Mouse (Mus musculus): Measurements from ENCODE around the gene Caly. TPM values are rescaled to one million over a fixed set of nuclear protein-coding genes. Genes with fewer than 3 reads are reported as not detected.
A peak's percentile ranks its signal among the peaks of the same experiment; 100 is the strongest.

The Caly gene
- 0.25 and 0.66 TPM in 2 replicates for polyA plus RNA-seq (2015; fragmentation: Nextera tagmentation; extraction: Ambion mirVana)

- 7% methylated on average over 18 of the region's 18 CpGs for WGBS
- no peak within 1 kb of the TSS for H3K4me3 ChIP-seq
- no peaks in the 10 kb centered on the region for H3K9me3 ChIP-seq
- H3K4me2 ChIP-seq, result no peak within 1 kb of the TSS
- H3K9ac ChIP-seq, result no peak within 1 kb of the TSS
- peaks cover 71% of the 10 kb centered on the region for H3K27me3 ChIP-seq (replicated peaks)
- H3K36me3 ChIP-seq, result no peaks in the 10 kb centered on the region
- H3K4me1 ChIP-seq, result peaks cover 5% of the 10 kb centered on the region; the same call in 1 of the 2 replicates
- H3K27ac ChIP-seq (replicated peaks), result no peak within 1 kb of the TSS
- ATAC-seq (ENCODE audit: extremely low read depth, insufficient number of reproducible peaks, low FRiP score, low TSS enrichment), result no peak
These were observed at the start of gene Caly for GRCm38 (mm10) chr7:140082242-140082678. Gene Caly, minus strand, starts transcription at chr7:140082548.

- no peak overlapping the region for H3K9ac ChIP-seq
- H3K9me3 ChIP-seq, result no peaks in the 10 kb centered on the region
- no peaks in the 10 kb centered on the region for H3K27me3 ChIP-seq (replicated peaks)
- no peak for ATAC-seq (ENCODE audit: extremely low read depth, insufficient number of reproducible peaks, low FRiP score, low TSS enrichment)
- no peak overlapping the region for H3K4me2 ChIP-seq
- H3K36me3 ChIP-seq, result peaks cover 23% of the 10 kb centered on the region
- no peak overlapping the region for H3K4me3 ChIP-seq
- H3K4me1 ChIP-seq, result peaks cover 12% of the 10 kb centered on the region; the same call in 1 of the 2 replicates
- no peak overlapping the region for H3K27ac ChIP-seq (replicated peaks)
- WGBS, result 84% methylated on average over 2 of the region's 2 CpGs
These were observed 45.6 kb upstream of the Caly start for GRCm38 (mm10) chr7:140127911-140128310.

- Histone ChIP-seq H3K4me1 (peaks cover 12% of the 10 kb centered on the region; the same call in 1 of the 2 replicates), H3K9ac (no peak overlapping the region), H3K4me2 (peak overlapping the region; percentile 1; the same call in 1 of the 2 replicates), H3K27ac (replicated peaks) (no peak overlapping the region), H3K36me3 (peaks cover 23% of the 10 kb centered on the region), H3K4me3 (no peak overlapping the region), H3K27me3 (replicated peaks) (no peaks in the 10 kb centered on the region), H3K9me3 (no peaks in the 10 kb centered on the region)
- 73% methylated on average over 3 of the region's 3 CpGs for WGBS
- ATAC-seq (ENCODE audit: extremely low read depth, insufficient number of reproducible peaks, low FRiP score, low TSS enrichment), result no peak
These were observed 44.6 kb upstream of the Caly start for GRCm38 (mm10) chr7:140126934-140127333.

GRCm38 (mm10) chr7:140126022-140126350 is 43.6 kb upstream of the Caly start:
- Histone ChIP-seq H3K27me3 (replicated peaks) (no peaks in the 10 kb centered on the region), H3K9me3 (no peaks in the 10 kb centered on the region), H3K9ac (peak overlapping the region; percentile 87), H3K27ac (replicated peaks) (no peak overlapping the region), H3K4me2 (peak overlapping the region; percentile 72), H3K4me1 (peaks cover 12% of the 10 kb centered on the region; the same call in 1 of the 2 replicates), H3K36me3 (peaks cover 20% of the 10 kb centered on the region), H3K4me3 (peak overlapping the region; percentile 67)
- 10% methylated on average over 5 of the region's 5 CpGs for WGBS
- ATAC-seq (ENCODE audit: extremely low read depth, insufficient number of reproducible peaks, low FRiP score, low TSS enrichment), result no peak

GRCm38 (mm10) chr7:140125278-140126021 is 43.1 kb upstream of the Caly start:
- Histone ChIP-seq H3K27me3 (replicated peaks) (no peaks in the 10 kb centered on the region), H3K4me1 (peaks cover 12% of the 10 kb centered on the region; the same call in 1 of the 2 replicates), H3K9me3 (no peaks in the 10 kb centered on the region), H3K27ac (replicated peaks) (no peak overlapping the region), H3K4me2 (peak overlapping the region; percentile 72), H3K9ac (peak overlapping the region; percentile 87), H3K4me3 (peak overlapping the region; percentile 67), H3K36me3 (peaks cover 14% of the 10 kb centered on the region)
- ATAC-seq (ENCODE audit: extremely low read depth, insufficient number of reproducible peaks, low FRiP score, low TSS enrichment), result peak; percentile 98
- WGBS, result 1% methylated on average over 38 of the region's 40 CpGs

GRCm38 (mm10) chr7:140124382-140124781 is 42.0 kb upstream of the Caly start:
- ATAC-seq (ENCODE audit: extremely low read depth, insufficient number of reproducible peaks, low FRiP score, low TSS enrichment), result no peak
- Histone ChIP-seq H3K36me3 (peaks cover 4% of the 10 kb centered on the region), H3K27ac (replicated peaks) (no peak overlapping the region), H3K9ac (no peak overlapping the region), H3K4me3 (no peak overlapping the region), H3K4me1 (peaks cover 12% of the 10 kb centered on the region; the same call in 1 of the 2 replicates), H3K9me3 (no peaks in the 10 kb centered on the region), H3K27me3 (replicated peaks) (no peaks in the 10 kb centered on the region), H3K4me2 (no peak overlapping the region)
- 71% methylated on average over 1 of the region's 1 CpGs for WGBS

- Histone ChIP-seq H3K9me3 (no peaks in the 10 kb centered on the region), H3K4me3 (no peak overlapping the region), H3K27ac (replicated peaks) (no peak overlapping the region), H3K9ac (no peak overlapping the region), H3K4me1 (peaks cover 12% of the 10 kb centered on the region; the same call in 1 of the 2 replicates), H3K27me3 (replicated peaks) (no peaks in the 10 kb centered on the region), H3K36me3 (no peaks in the 10 kb centered on the region), H3K4me2 (no peak overlapping the region)
- 18% methylated on average over 4 of the region's 4 CpGs for WGBS
- ATAC-seq (ENCODE audit: extremely low read depth, insufficient number of reproducible peaks, low FRiP score, low TSS enrichment), result no peak
These were observed 40.4 kb upstream of the Caly start for GRCm38 (mm10) chr7:140122765-140123164.

- H3K4me2 ChIP-seq, result no peak overlapping the region
- whole genome bisulfite sequencing, result 62% methylated on average over 13 of the region's 13 CpGs
- no peak overlapping the region for H3K4me3 ChIP-seq
- H3K4me1 ChIP-seq, result peaks cover 14% of the 10 kb centered on the region
- H3K27ac ChIP-seq (replicated peaks), result no peak overlapping the region
- no peaks in the 10 kb centered on the region for H3K27me3 ChIP-seq (replicated peaks)
- no peak overlapping the region for H3K9ac ChIP-seq
- ATAC-seq (ENCODE audit: extremely low read depth, insufficient number of reproducible peaks, low FRiP score, low TSS enrichment), result no peak
- no peaks in the 10 kb centered on the region for H3K36me3 ChIP-seq
- no peaks in the 10 kb centered on the region for H3K9me3 ChIP-seq
These were observed 39.1 kb upstream of the Caly start for GRCm38 (mm10) chr7:140121338-140121910.

GRCm38 (mm10) chr7:140120484-140120883 is 38.1 kb upstream of the Caly start:
- Histone ChIP-seq H3K9me3 (no peaks in the 10 kb centered on the region), H3K27me3 (replicated peaks) (no peaks in the 10 kb centered on the region), H3K4me3 (no peak overlapping the region), H3K4me1 (peaks cover 13% of the 10 kb centered on the region), H3K27ac (replicated peaks) (no peak overlapping the region), H3K4me2 (no peak overlapping the region), H3K36me3 (no peaks in the 10 kb centered on the region), H3K9ac (no peak overlapping the region)
- no peak for ATAC-seq (ENCODE audit: extremely low read depth, insufficient number of reproducible peaks, low FRiP score, low TSS enrichment)
- WGBS, result 83% methylated on average over 2 of the region's 2 CpGs

- Histone ChIP-seq H3K9ac (peak within 1 kb of the TSS; percentile 92), H3K4me3 (peak within 1 kb of the TSS; percentile 81), H3K4me2 (peak within 1 kb of the TSS; percentile 95), H3K9me3 (no peaks in the 10 kb centered on the region), H3K4me1 (peaks cover 18% of the 10 kb centered on the region), H3K27ac (replicated peaks) (peak within 1 kb of the TSS; percentile 92), H3K27me3 (replicated peaks) (no peaks in the 10 kb centered on the region), H3K36me3 (peaks cover 16% of the 10 kb centered on the region)
- 3% methylated on average over 28 of the region's 28 CpGs for WGBS
- peak; percentile 91 for ATAC-seq (ENCODE audit: extremely low read depth, insufficient number of reproducible peaks, low FRiP score, low TSS enrichment)
These were observed 34.1 kb upstream of the Caly start, which contains the start of gene Echs1 for GRCm38 (mm10) chr7:140116329-140117054. Gene Echs1, minus strand, starts transcription at chr7:140116476.
